Mouse (Mus musculus): ENCODE results near the gene Ginm1.

Ginm1 gene

GRCm38 (mm10) chr10:7792751-7793385 lies at the start of gene Ginm1, which contains the start of gene Ppil4:
Gene Ginm1 (minus strand): TSS chr10:7792824.
Gene Ppil4 (plus strand): TSS chr10:7792891.
- peak; percentile 96 for ATAC-seq (ENCODE audit: low TSS enrichment)

GRCm38 (mm10) chr10:7841571-7842080 lies 49.0 kb upstream of the Ginm1 start:
- peak; percentile 43; the same call in 1 of the 2 replicates for ATAC-seq (ENCODE audit: low TSS enrichment)

GRCm38 (mm10) chr10:7840785-7841184 lies 48.2 kb upstream of the Ginm1 start:
- ATAC-seq (ENCODE audit: low TSS enrichment), result no peak

DNA sequence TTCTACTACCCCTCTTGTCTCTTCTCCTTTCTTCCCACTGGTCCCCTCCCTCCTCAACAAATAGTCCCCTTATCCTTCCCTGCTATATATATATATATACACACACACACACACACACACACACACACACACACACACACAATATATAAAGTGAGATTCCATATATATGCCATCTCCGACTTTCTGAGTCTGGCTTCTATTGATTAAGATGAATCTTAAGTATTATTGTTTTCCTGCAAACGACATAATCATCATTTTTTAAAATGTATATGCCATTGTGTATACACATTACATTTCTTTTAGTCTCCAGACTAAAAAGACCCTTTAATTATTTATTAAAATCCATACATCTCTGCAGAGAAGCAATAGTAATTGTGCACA lies 47.7 kb upstream of the Ginm1 start:
- no peak for ATAC-seq (ENCODE audit: low TSS enrichment)

GRCm38 (mm10) chr10:7839551-7840352 lies 47.1 kb upstream of the Ginm1 start:
- no peak for ATAC-seq (ENCODE audit: low TSS enrichment)

DNA sequence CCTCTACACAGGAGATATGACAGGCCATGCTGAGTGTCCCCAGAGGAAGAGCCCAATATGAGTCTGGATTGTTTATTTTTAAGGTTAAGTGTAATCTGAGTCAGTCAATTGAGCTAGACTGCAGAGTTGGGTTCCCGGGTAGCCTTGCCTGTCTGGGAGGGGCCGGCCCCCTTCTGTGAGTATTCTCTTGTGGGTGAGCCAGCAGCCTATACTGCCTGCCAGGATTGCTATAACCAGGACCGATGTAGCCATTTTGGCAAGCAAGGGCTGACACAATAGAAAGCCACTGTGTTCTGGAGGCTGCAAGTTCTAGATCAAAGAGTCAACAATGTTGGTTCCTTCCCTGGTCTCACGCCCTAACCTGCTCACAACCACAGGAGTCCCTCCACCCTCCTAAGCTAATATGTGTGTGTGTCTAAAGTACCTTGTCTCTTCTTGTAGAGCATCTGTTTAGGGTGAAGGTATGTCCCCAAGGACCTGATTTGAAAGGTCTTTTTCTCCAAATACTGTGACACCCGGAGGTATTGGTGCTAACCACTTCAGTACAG lies 46.3 kb upstream of the Ginm1 start:
- no peak for ATAC-seq (ENCODE audit: low TSS enrichment)

DNA sequence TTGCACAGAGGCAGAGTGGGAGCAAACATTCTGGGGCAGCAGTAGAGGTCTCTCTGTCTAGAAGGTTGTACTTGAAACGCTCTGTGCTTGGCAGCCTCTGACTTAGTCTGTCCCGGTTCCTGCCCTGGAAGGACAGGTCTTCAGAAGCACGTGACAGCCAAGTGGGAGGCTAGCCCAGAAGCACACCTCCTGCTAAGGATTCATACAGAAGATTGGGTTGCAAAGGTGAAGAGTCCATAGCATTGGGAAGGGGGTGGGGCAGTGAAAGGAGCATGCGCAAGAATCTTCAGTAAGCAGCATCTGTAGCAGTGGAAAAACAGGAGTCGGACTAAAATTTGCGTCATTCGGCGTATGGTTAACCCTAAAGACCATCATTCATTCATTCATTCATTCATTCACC lies 45.4 kb upstream of the Ginm1 start:
- no peak for ATAC-seq (ENCODE audit: low TSS enrichment)

DNA sequence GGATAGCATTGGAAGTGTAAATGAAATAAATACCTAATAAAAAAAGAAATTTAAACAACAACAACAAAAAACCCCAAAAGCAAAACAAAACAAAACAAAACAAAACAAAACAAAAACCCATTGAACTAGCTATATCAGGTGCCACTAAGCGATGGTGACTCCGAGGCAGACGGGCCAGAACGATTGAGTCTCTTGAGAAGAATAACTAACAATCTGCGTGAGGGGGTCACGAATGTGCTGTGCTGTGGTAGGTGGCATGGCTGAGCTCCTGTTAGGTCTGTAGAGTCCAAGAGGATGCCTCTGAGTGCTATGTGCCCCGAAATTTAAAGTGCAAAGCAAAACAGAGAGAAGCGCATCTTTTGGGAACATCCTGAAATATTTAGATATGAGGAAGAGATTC lies 44.8 kb upstream of the Ginm1 start:
- no peak for ATAC-seq (ENCODE audit: low TSS enrichment)

DNA sequence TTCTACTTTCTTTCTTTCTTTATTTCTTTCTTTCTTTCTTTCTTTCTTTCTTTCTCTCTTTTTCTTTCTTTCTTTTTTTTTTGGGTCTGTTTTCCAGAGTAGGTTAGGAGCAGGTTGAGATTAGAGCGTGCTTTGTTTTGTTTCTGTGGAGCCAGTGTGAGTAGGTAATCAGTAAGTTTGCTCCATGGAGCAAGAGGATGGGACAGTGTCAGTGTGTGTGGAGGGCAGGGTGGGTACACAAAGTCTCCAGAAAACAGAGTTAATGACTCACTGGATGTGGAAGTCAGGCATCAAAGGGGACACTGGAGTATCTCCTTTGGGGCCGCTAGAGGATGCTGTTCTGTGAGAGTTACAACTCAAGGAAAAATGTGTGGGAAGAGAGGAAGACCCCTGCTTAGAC lies 44.3 kb upstream of the Ginm1 start:
- no peak for ATAC-seq (ENCODE audit: low TSS enrichment)

DNA sequence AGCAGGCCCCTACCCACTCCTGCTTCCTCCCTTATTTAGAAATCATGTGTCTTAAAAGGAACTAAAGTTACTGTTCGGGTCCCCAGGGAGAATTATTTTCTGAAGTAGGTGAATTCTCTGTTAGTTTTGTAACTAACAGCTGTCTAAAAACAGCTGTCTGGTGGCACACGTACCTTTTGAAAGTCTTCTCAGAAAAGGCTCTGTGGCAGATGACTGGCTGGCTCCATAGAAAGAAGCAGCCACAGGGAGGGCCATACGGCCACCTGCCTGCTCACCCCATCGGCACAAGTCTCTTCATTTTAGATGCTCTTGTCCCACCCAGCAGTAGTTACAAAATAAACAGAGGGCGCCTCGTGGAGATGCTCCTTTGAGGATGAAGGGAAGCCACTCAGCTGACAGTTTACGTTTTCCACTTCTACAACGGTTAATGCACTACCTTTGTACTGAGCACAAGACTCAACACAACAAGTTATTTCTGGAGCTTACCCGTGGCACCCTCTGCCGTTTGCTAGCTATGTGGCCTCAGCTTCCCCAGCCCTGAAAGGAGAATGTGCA lies 42.1 kb upstream of the Ginm1 start:
- ATAC-seq (ENCODE audit: low TSS enrichment), result no peak

DNA sequence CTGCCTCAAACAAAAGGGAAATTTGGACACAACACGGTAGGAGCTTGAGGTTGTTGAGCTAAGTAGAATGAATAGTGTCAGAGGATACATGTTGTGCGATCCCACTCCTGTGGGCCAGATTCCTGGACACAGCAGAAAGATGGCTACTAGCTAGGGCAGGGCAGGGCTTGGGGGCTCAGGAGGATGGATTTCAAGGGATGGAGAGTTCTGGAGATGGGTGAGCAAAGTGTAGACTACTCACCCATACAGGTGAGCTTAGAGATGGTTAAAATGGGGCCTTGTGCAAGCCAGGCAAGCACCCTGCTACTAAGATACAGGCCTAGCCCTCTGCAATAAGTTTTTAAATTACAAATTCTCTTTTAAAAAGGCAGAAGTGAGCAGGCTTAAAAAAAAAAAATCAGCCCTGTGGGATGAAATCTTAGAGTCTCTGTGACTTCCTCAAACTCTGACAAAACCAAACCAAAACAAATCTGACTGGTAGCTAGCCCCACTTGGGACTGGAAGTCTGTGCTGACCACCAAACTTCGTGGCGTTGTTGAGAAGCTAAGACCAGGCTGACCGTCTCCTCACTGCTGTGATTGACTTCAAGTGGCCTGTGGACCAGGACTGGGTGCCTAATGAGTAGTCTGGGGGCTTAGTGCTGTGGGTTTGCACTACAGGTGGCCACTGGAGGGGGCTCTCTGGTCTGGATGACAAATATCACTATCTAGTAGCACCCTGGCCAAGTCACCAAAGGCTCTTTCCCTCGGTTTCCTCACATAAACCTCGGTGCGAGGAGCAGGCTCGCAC lies 40.9 kb upstream of the Ginm1 start:
- no peak for ATAC-seq (ENCODE audit: low TSS enrichment)

DNA sequence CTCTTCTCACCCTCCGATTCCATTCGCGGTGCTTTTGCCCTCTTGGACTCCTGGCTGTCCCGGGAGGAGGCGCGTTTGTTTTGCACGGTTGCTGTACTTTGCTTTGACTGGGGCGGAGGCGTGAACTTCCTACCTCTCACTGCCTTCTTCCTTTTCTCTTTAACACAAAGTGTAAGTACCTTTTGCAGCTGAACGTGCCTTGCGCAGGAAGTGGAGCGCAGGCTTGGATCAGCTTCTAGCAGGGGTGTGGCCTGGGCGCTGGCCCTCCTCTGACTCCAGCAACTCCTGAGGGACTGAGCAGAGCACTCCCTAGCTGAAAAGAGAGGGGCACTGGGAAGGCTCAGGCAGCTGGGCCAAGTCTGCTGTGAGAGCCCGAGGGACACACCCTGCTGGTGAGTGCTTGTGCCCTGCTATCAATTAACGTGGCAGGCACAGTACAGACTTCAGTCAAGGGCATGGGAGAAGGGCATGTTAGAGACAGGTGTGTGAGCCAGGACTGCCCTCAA lies 39.6 kb upstream of the Ginm1 start, which contains the start of gene Zc3h12d:
Gene Zc3h12d (plus strand): TSS at position 300 of the 506 bp plus-strand sequence.
- ATAC-seq (ENCODE audit: low TSS enrichment), result peak; percentile 22; the same call in 1 of the 2 replicates

- ATAC-seq (ENCODE audit: low TSS enrichment), result no peak
These were observed 33.5 kb upstream of the Ginm1 start for GRCm38 (mm10) chr10:7826106-7826505.

- no peak for ATAC-seq (ENCODE audit: low TSS enrichment)
These were observed 32.6 kb upstream of the Ginm1 start for GRCm38 (mm10) chr10:7825281-7825665.

- no peak for ATAC-seq (ENCODE audit: low TSS enrichment)
These were observed 32.1 kb upstream of the Ginm1 start for GRCm38 (mm10) chr10:7824663-7825280.

DNA sequence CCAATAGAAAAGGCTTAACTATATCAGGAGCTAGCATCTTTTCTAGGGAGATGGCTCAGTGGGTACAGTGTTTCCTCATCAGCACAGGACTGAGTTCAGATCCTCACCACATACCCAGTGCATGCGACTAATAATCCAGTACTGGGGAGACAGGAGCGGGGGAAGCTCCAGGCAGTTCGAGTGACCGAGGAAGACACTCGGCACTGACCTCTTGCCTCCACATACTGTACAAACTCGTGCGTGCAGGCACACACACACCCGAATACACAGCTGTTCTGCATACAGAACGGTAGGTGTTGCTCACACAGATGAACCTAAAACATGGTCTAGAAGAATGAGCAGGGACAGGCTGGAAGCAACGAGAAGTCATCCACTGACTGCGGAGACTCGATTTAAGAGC lies 29.4 kb upstream of the Ginm1 start:
- ATAC-seq (ENCODE audit: low TSS enrichment), result no peak

- ATAC-seq (ENCODE audit: low TSS enrichment), result no peak
These were observed 27.5 kb upstream of the Ginm1 start for GRCm38 (mm10) chr10:7820171-7820570.

DNA sequence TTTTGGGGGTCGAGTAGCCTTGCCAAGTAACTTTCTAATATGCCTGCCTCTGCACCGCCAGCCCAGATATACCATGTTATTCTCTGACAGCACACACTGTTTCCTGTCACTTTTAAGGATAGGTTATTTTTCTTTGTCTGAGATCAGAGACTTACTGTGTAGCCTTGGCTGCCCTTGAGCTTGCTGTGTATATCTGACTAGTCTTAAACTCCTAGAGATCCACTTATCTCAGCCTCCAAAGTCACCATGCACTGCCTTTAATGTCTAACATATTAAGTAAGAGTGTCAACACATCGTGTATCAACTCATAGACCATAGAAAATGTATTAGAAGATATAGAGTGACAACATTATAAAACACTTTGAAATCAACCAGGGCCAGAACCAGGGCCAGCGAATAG lies 27.0 kb upstream of the Ginm1 start:
- ATAC-seq (ENCODE audit: low TSS enrichment), result no peak

DNA sequence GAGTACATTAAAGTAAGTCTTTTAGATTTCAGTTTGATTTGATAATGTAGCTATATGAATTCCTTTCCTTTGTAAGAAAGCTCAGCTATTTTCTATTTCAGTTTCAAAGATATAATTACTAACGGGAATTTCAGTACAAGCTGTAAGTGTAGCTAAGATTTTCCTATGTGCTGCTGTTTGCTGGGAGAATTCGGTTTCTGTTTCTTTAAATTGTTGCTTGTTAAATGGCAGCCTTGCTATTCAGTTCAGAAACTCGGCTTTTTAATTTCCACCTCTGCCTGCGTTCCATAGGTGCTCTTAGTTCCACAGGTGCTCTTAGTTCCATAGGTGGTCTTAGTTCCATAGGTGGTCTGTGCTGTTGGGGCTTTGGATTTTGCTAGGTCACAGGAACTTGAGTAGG lies 26.5 kb upstream of the Ginm1 start:
- ATAC-seq (ENCODE audit: low TSS enrichment), result no peak

DNA sequence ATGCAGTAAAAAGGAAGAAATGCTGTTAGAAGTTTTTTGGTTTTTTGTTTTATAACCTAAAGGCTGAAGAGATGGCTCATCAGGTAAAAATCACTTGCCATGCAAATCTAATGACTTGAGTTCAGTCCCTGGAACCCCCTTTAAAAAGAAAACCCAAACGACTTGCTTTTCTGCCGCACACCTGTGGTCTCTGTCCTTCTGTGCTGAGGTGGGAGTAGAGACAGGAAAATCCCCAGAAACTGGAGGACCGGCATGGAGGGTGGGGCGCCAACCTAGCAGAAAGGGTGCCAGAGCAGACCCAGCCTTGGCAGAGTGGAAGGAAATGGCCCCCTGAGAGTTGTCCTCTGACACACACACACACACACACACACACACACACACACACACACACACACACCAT lies 26.1 kb upstream of the Ginm1 start:
- ATAC-seq (ENCODE audit: low TSS enrichment), result no peak

- ATAC-seq (ENCODE audit: low TSS enrichment), result no peak
These were observed 23.9 kb upstream of the Ginm1 start for GRCm38 (mm10) chr10:7816476-7816875.

All from frontal cortex, adult (tissue).